Mouse (Mus musculus) ES-E14 (cell line): ENCODE measurements around the gene Rpl4.

Experiments
- HCFC1 ChIP-seq: IDR thresholded peaks from 2 replicates; pipeline ENCODE4 v1.6.1; 2012; ENCODE audit warnings: low read length, inconsistent platforms, borderline replicate concordance; ENCODE audit not compliant: insufficient read depth
- ZC3H11A ChIP-seq: IDR thresholded peaks from 2 replicates; pipeline ENCODE4 v1.6.1; 2012; ENCODE audit warnings: low read depth, mild to moderate bottlenecking, inconsistent platforms, low read length, borderline replicate concordance

DNA sequence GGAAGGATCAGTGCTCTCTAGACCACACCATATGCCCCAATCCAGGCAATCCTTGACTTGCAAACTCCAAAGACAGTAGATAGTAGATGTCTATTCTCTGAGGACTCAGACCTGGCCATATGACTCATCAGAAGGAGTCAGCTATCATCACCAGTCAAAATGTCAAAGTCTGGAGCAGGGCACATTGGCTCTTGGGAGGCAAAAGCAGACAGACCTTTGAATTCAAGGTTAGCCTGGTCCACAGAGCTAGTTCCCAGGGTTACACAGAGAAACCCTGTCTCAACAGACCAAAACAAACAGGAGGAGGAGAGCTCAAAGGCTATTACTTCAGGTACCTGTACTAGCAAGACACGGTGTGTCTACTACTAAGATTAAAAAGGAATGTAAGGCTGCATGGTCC is 20.7 kb downstream of the Rpl4 start:
- no peak for TF ChIP-seq HCFC1
- no peak for TF ChIP-seq ZC3H11A
